Mouse (Mus musculus) brain, embryonic 14.5 days (tissue): ENCODE measurements around the gene Col27a1. TPM values are rescaled to one million over a fixed set of nuclear protein-coding genes. Genes with fewer than 3 reads are reported as not detected.
A peak's percentile ranks its signal among the peaks of the same experiment; 100 is the strongest.

Source experiments
- DNase-seq: peaks from one replicate; pipeline ENCODE4 v3.0.0-alpha.2; 2011; ENCODE audit warnings: low read depth
- CTCF ChIP-seq: fragments of 200-500 bp; IDR thresholded peaks from 2 replicates; pipeline ENCODE4 v1.5.1; 2012; ENCODE audit warnings: inconsistent platforms, mild to moderate bottlenecking, moderate library complexity, borderline replicate concordance; ENCODE audit not compliant: insufficient read depth, insufficient read length; ENCODE audit errors: extremely low read depth
- POLR2A ChIP-seq: fragments of 200-500 bp; IDR thresholded peaks from 2 replicates; pipeline ENCODE4 v1.6.1; 2012; ENCODE audit warnings: mild to moderate bottlenecking, inconsistent platforms, borderline replicate concordance; ENCODE audit not compliant: poor library complexity, insufficient read depth, insufficient read length, severe bottlenecking; ENCODE audit errors: extremely low read depth
- polyA plus RNA-seq: library from polyadenylated mRNA; depleted of rRNA; stranded (reverse); fragments of >200 nt; gene quantifications from 2 replicates; pipeline ENCODE4 v1.2.3, GENCODE M21; 2012

Col27a1 gene
- polyA plus RNA-seq, 1 experiment = 6.5 TPM

DNA sequence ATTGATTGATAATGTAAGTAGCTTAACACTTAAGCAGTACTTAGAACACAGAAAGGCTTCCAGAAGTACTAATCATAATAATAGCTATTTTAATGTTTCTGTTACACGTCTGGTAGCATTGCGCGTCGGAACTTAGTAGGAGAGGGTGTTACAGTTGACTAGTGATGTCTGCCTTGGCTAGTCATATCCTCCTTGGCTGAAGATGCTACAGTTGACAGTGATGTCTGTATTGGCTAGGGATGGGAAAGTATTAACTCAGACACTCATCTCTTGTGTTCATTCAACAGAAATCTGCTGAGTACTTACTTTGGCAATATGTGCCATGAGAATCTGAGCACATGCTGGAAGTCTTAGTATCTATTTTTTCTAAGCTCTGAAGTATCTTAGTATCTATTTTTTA is 53.3 kb downstream of the Col27a1 start:
- TF ChIP-seq CTCF = no peak
- no peak for TF ChIP-seq POLR2A
- DNase-seq = peak; percentile 71

DNA sequence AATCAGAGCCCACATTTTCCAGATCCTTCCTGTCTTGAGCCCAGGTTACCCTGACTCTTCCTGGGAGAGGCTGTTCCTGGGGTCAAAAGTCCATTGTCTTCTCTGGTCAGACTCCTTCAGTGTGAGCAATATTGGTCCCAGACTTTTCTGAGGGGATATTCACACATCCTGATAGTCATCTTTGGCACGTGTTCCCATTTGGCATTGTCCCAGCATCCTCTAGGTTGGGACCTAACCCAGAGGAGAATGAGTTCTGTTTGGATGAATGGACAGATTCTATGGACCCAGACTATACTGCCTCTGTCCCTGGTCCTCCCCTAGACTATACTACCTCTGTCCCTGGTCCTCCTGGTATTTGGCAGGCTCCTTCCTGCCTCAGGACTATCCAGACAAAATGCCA is 53.8 kb downstream of the Col27a1 start:
- no peak for DNase-seq
- no peak for TF ChIP-seq CTCF
- no peak for TF ChIP-seq POLR2A

DNA sequence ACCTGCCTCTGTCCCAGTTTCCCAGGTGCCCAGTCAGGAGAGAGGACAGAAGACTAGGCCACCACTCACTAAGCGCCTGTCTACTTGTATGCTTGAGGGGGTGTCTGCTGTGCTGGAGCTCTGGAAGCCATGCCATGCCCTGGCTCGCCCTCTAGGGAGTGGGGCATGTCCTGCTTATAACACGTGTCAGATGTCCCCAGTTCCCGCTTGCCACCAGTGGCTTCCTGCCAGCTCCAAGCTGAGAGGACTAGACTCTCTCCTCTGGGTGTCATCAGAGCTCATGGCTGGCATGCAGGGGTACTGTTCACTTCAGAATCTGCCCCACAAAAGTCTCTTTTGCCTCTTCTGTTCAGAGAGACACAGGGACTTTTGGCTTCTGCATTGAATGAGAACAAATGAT is 55.0 kb downstream of the Col27a1 start:
- DNase-seq = no peak
- TF ChIP-seq POLR2A = no peak

DNA sequence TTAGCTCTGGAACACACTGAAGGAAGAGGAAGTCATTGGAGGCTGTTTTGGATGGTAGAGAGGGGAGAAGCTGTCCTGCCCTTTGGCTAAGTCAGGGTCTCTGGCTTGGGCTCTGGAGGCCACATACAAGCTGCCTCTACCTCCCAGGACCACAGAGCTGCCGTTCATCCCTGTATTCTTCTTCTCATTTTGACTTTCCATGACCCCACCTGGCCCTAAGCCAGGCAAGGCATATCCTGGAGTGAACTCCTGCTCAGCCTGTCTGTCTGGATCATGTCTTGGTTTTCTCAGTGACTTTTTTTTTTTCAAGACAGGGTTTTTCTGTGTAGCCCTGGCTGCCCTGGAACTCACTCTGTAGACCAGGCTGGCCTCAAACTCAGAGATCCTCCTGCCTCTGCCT is 60.7 kb downstream of the Col27a1 start:
- TF ChIP-seq POLR2A = no peak
- TF ChIP-seq CTCF = no peak
- no peak for DNase-seq

DNA sequence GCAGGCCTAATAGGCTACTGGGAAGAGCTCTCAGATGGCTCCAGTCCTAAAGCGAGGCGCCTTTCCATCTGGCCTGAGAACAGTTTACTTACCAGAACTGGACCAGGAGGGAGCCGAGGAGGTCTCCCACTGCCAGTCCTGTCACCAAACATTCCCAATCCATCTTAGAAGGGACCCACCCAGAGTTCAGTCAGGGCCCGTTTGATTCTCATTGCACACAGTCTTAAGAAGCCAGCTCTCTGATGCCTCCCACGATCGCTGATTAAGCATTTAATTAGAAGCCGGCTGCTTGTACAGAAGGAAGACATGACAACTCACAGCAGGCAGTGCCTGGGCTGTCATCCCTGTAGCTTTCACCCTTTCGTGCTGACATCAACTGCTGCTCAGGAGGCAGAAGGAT is 61.4 kb downstream of the Col27a1 start:
- DNase-seq = peak; percentile 79
- TF ChIP-seq CTCF (no peak), POLR2A (no peak)

DNA sequence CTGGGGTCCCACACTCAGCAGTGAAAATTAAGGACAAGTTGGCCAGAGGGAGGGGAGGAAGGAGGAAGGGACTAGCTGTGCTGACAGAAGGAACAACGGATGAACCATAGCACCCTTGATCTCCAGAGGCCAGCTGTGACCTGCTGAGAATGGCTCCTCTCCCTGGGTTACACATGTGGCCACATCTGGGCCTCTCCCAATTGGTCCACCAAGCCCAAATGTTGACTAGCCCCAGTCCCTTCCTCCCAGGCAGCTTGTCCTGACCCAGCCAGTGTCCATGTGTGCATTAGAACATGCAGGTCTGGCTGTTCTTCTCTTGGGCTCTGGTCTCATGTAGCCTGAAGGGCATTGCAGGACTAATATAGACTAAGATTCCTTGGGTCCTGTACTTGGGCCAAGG is 62.8 kb downstream of the Col27a1 start:
- DNase-seq = no peak
- TF ChIP-seq POLR2A (no peak), CTCF (no peak)

DNA sequence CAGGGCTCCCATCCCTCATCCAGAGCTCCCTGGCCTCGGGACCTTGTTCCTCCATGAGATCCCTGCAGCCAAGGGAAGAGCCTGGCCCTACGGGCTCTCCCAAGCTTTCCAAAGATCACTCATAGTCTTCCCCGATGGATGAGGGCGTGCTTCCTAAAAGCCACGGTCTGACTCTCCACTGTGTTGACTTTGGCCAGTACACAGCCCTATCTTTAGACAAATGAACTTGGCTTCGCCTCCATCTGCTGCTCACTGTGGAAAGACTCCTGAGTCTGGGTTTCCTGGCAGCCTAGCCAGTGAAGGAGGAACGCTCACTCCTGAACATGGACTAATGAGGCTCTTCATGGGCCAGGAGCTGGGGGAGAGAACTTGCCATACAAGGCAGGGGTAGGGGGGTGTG is 65.0 kb downstream of the Col27a1 start:
- no peak for DNase-seq
- TF ChIP-seq CTCF (no peak), POLR2A (no peak)

DNA sequence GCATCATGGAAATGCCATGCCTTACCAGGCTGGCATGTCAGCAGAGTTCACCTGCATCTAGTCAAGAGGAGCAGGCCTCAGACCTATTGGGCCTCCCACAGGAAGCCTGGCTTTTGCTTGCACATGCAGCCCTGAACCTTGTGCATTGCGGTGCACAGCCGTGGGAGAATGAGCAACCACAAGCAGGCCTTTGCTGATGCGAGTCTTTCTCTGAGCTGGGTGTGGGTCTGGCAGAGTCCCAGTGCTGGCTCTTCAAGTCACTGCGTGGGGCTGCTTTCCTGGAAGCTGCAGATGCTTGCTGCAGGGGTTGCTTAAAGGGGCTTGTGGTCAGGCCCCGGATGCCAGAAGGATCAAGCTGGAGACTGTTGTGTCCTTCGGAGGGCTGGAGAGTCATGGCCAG is 67.9 kb downstream of the Col27a1 start:
- DNase-seq = peak; percentile 17

DNA sequence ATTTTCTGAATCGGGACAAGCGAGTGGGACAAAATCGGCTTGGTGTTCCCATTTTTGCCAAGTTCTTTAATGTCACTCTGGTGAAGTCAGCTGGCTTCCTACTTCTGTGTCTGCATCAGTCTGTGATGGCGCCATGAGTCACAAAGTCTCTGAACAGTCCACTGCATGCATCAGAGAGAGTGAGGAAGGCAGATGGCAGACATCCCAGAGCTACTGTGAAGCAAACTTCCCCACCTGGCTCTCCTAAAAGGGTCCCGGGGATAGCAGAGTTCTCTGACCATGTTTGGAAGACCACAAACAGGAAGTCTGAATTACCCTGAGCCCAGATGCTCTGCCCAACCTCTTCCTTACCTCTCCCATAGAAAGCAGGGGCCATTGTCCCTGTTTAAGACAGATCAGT is 69.5 kb downstream of the Col27a1 start:
- no peak for TF ChIP-seq POLR2A
- TF ChIP-seq CTCF = no peak
- no peak for DNase-seq

More for the DNA sequence above, 67.9 kb downstream of the Col27a1 start:
- no peak for TF ChIP-seq POLR2A
- TF ChIP-seq CTCF = no peak

DNA sequence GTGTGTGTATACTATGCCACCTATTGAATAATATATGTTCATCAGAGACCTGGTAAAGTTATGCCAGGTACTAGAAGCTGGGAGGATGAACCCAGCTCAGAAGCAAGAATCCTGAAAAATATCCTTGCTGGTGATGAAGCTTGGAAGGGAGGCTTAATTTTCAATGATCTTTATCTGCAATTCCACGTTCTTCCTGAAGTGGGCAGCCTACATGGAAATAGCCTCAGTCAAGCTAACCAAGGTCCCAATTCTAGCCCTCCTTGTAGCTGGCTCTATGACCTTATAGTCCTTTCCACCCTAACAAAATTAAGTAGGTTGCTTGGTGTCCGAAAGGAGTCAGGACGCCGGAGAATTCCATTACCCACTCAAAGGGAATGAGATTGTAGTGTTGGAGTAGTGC is 72.2 kb downstream of the Col27a1 start:
- TF ChIP-seq POLR2A (no peak), CTCF (0 out of 2 replicates have a peak, but pooled peaks have one; percentile 5)
- DNase-seq = no peak

DNA sequence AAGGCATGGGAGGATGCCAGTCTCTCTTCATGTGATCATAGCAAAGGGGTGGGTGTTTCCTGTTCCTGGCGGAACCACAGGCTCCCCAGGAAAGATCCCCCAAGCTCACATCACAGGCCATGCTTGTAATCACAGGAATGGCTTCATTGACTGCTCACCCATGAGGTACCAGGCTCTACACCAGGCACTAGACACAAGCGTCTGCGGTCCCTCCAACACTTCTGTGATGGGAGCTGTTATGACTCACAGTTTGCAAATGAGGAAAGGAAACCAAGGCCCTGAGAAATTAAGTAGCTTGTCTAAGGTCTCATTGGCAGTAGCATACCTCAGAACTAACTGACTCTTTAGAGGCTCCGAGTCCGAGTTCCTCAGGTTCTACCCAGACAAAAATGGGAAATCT is 74.7 kb downstream of the Col27a1 start:
- DNase-seq = no peak
- TF ChIP-seq POLR2A (no peak), CTCF (no peak)

DNA sequence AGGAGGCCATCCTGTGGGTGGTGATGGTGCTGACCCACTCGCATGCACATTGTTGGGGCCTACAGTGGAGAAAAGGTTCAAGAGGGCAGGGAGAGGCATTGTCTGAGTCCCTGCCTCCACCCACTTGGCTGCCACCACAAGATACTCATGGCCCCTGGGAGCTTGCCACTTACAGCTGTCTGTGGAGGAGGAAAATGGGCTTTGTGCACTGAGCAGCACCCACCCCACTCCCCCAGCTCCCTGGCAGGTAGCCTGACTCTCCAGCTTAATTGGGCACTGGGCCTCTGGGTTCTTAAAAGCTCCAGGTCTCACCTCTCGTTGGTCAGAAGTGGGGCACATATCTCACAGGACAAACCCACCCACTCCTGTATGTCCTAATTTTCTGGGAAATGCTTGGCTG is 76.3 kb downstream of the Col27a1 start:
- peak; percentile 74 for DNase-seq
- no peak for TF ChIP-seq CTCF
- no peak for TF ChIP-seq POLR2A

DNA sequence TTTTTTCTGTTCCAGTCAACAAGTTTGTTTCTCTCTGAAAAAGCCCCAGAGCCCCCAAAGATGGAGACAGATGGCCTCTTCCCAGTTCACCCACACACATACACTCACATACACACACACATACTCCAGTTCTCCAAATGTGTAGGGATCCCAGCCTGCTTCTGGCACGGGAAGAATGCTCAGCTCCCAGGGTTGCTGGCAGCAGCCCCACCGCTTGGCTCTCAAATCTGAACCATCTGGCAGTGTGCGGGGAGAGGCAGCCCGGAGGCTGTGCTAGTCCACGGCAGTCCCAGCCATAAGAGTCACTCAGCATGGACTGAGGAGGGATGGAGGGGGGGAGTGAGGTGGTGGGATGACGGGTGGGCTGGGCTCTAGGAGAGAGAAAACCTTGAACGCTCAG is 77.3 kb downstream of the Col27a1 start:
- peak; percentile 96 for DNase-seq
- TF ChIP-seq POLR2A (no peak), CTCF (no peak)

DNA sequence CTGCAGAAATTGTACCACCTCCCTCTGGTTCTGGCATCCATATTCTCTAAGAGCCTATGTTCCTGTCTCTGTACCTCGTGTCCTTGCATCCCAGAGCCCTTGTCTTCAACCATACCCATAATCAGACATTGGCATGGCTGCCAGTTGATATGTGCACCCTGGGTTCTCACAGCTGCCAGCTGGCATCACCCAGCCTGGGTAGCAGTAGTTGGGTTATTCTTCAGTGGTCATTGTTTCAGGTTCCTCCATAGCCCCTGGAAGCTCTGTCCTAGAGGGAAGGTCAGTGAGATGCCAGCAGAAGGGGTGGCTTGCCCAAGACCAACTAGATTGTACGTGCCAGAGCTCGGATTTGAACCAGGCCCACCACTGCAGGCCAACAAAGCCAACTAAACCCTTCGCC is 77.9 kb downstream of the Col27a1 start:
- no peak for DNase-seq
- TF ChIP-seq POLR2A (no peak), CTCF (no peak)
